Mouse (Mus musculus) forebrain, embryonic 13.5 days (tissue): Measurements from ENCODE around the gene Frzb. TPM values are rescaled to one million over a fixed set of nuclear protein-coding genes. Genes with fewer than 3 reads are reported as not detected.
"Not testable (repeated sequence)": the region's sequence is repeated elsewhere in the genome, so short reads cannot be mapped to it uniquely, and the experiment has no call there.

Experiments used
- ATAC-seq: fragments of 200-750 bp; cut with Nextera tagmentation; 2 replicates; pipeline ENCODE4 v1.8.0; 2017
- H3K27ac ChIP-seq: fragments of 300-500 bp; sonication (generic); 2 replicates; pipeline ENCODE4 v1.5.1; 2015; ENCODE audit warnings: inconsistent platforms, mild to moderate bottlenecking, moderate library complexity
- H3K27me3 ChIP-seq: fragments of 300-500 bp; sonication (generic); 2 replicates; pipeline ENCODE4 v1.6.1; 2015; ENCODE audit warnings: mild to moderate bottlenecking, inconsistent platforms
- H3K36me3 ChIP-seq: fragments of 300-500 bp; sonication (generic); 2 replicates; pipeline ENCODE4 v1.6.1; 2015; ENCODE audit warnings: mild to moderate bottlenecking, inconsistent platforms; ENCODE audit not compliant: poor library complexity, severe bottlenecking
- H3K4me1 ChIP-seq: fragments of 300-500 bp; sonication (generic); 2 replicates; pipeline ENCODE4 v1.6.1; 2015; ENCODE audit warnings: inconsistent platforms
- H3K4me2 ChIP-seq: fragments of 300-500 bp; sonication (generic); 2 replicates; pipeline ENCODE4 v1.6.1; 2015; ENCODE audit warnings: inconsistent platforms, mild to moderate bottlenecking, moderate library complexity
- H3K4me3 ChIP-seq: fragments of 300-500 bp; sonication (generic); 2 replicates; pipeline ENCODE4 v1.5.1; 2015; ENCODE audit warnings: mild to moderate bottlenecking, inconsistent platforms
- H3K9ac ChIP-seq: fragments of 300-500 bp; sonication (generic); 2 replicates; pipeline ENCODE4 v1.6.1; 2015; ENCODE audit warnings: mild to moderate bottlenecking, inconsistent platforms
- H3K9me3 ChIP-seq: fragments of 300-500 bp; sonication (generic); replicated peaks from 2 replicates; pipeline ENCODE4 v1.6.1; 2016; ENCODE audit warnings: inconsistent platforms
- WGBS: fragments of 180-500 bp; shearing (Covaris S2); methylation state at CpG from one replicate; pipeline ENCODE4 v1.1.7; 2015; 5-methylcytosine and 5-hydroxymethylcytosine counted together
- polyA plus RNA-seq: library from polyadenylated mRNA; unstranded; fragments of >200 nt; fragmentation: Nextera tagmentation; extraction: Ambion mirVana; gene quantifications from 2 replicates; pipeline ENCODE4 v1.2.1, GENCODE M21; 2015

The Frzb gene
- polyA plus RNA-seq: 4.0 and 6.9 TPM in 2 replicates

DNA sequence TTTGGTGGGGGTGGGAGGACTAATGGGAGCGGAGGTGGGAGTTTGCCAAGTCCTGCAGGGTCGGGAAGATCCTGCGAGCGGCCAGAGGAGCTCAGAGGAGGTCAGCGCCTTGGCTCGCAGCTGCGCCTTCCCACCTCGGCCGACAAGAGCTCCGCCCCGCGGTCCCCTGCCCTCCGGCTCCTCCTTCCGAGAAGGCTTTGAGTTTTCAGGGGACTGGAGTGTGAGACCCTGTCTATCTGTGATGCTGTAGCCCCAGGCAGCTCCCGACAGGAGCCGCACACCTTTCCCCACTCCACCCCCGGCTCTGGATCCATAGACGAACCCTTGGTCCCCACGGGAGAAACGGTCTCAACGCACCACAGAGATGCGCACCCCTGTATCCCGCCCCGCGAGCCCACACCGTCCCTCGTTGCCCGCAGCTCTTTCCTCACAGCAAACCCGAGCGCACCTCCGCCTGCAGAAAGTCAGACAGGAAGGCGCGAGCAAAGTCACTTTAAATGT, at the start of gene Frzb:
TSS of gene Frzb (minus strand) at position 335 of the 501 bp plus-strand sequence.
- H3K9ac ChIP-seq: peak within 1 kb of the TSS; percentile 73
- no peaks in the 10 kb centered on the region; the same call in 1 of the 2 replicates for H3K9me3 ChIP-seq
- WGBS: under 1% methylated on average over 33 of the region's 33 CpGs
- H3K27ac ChIP-seq: no peak within 1 kb of the TSS
- peak within 1 kb of the TSS; percentile 52 for H3K4me3 ChIP-seq
- H3K4me2 ChIP-seq: peak within 1 kb of the TSS; percentile 99
- peak; percentile 72 for ATAC-seq
- peaks cover 34% of the 10 kb centered on the region for H3K27me3 ChIP-seq
- no peaks in the 10 kb centered on the region for H3K36me3 ChIP-seq
- peaks cover 22% of the 10 kb centered on the region for H3K4me1 ChIP-seq

- H3K4me3 ChIP-seq, H3K27me3 ChIP-seq, H3K4me2 ChIP-seq, H3K9ac ChIP-seq, H3K4me1 ChIP-seq, H3K9me3 ChIP-seq, H3K36me3 ChIP-seq, H3K27ac ChIP-seq: not testable (repeated sequence)
- ATAC-seq: 0 out of 2 replicates have a peak, but pooled peaks have one; percentile 48
- WGBS: 41% methylated on average over 7 of the region's 7 CpGs
Measured at GRCm38 (mm10) chr2:80495304-80495703, 47.9 kb upstream of the Frzb start.

- Histone ChIP-seq H3K4me2 (no peak overlapping the region), H3K9ac (no peak overlapping the region), H3K27me3 (no peaks in the 10 kb centered on the region), H3K4me3 (no peak overlapping the region), H3K36me3 (no peaks in the 10 kb centered on the region), H3K4me1 (no peaks in the 10 kb centered on the region), H3K27ac (no peak overlapping the region), H3K9me3 (no peaks in the 10 kb centered on the region)
- WGBS: 79% methylated on average over 5 of the region's 5 CpGs
- ATAC-seq: no peak
Measured at GRCm38 (mm10) chr2:80486851-80487250, 39.4 kb upstream of the Frzb start.

DNA sequence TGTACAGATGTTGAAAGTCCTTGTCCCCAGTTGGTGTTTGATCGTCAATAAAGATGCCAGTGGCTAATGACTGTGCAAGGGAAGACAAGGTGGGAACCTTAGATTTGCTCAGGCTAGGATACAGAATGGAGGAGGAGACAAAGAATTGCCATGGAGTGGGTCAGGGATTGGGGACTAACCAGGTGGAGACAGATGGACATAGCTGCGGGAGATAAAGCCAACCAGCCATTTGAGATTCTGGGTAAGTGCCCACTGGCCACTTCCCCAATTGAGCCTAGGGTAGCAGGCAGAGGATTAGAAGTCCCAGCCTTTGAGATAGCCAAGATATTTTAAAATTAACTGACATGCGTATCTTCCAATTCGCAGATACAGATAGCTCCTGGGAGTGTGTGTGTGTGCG, 37.5 kb upstream of the Frzb start:
- no peak overlapping the region for H3K4me2 ChIP-seq
- no peak for ATAC-seq
- no peaks in the 10 kb centered on the region for H3K9me3 ChIP-seq
- no peak overlapping the region for H3K27ac ChIP-seq
- no peaks in the 10 kb centered on the region for H3K36me3 ChIP-seq
- no peak overlapping the region for H3K4me3 ChIP-seq
- no peaks in the 10 kb centered on the region for H3K4me1 ChIP-seq
- no peak overlapping the region for H3K9ac ChIP-seq
- H3K27me3 ChIP-seq: no peaks in the 10 kb centered on the region
- 93% methylated on average over 5 of the region's 5 CpGs for WGBS

DNA sequence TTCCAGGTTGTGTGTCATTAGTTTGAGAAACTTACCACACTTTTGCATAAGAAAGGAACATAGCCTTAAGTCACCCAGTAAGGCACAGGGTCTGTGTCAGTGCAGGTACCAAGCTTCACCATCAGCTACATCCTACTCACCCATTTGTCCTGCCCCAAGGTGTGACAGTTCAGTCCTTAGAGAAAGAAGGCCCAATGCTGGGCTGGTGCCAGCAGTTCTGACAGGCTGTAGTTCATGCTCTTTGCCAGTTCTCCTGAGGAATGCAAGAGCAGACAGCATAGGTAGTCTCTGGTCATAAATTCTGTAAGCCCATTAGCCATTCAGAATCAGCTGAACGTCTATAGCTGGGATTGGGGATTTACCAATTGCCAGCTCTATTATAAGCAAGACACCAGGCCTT, 28.4 kb upstream of the Frzb start:
- WGBS: 64% methylated on average over 1 of the region's 1 CpGs
- Histone ChIP-seq H3K36me3 (no peaks in the 10 kb centered on the region), H3K4me2 (no peak overlapping the region), H3K27me3 (no peaks in the 10 kb centered on the region), H3K4me1 (no peaks in the 10 kb centered on the region), H3K9me3 (no peaks in the 10 kb centered on the region), H3K4me3 (no peak overlapping the region), H3K27ac (no peak overlapping the region), H3K9ac (no peak overlapping the region)
- ATAC-seq: no peak

- no peak for ATAC-seq
- H3K9me3 ChIP-seq: no peaks in the 10 kb centered on the region
- H3K4me2 ChIP-seq: no peak overlapping the region
- WGBS: 84% methylated on average over 5 of the region's 5 CpGs
- H3K9ac ChIP-seq: no peak overlapping the region
- H3K36me3 ChIP-seq: no peaks in the 10 kb centered on the region
- no peak overlapping the region for H3K27ac ChIP-seq
- no peaks in the 10 kb centered on the region for H3K4me1 ChIP-seq
- H3K4me3 ChIP-seq: no peak overlapping the region
- no peaks in the 10 kb centered on the region for H3K27me3 ChIP-seq
Measured at GRCm38 (mm10) chr2:80474247-80474796, 26.9 kb upstream of the Frzb start.

- Histone ChIP-seq H3K27me3 (no peaks in the 10 kb centered on the region), H3K4me1 (no peaks in the 10 kb centered on the region), H3K27ac (no peak overlapping the region), H3K9me3 (no peaks in the 10 kb centered on the region), H3K4me2 (no peak overlapping the region), H3K9ac (no peak overlapping the region), H3K36me3 (no peaks in the 10 kb centered on the region), H3K4me3 (no peak overlapping the region)
- WGBS: 86% methylated on average over 16 of the region's 16 CpGs
- no peak for ATAC-seq
Measured at GRCm38 (mm10) chr2:80465991-80466821, 18.8 kb upstream of the Frzb start.

DNA sequence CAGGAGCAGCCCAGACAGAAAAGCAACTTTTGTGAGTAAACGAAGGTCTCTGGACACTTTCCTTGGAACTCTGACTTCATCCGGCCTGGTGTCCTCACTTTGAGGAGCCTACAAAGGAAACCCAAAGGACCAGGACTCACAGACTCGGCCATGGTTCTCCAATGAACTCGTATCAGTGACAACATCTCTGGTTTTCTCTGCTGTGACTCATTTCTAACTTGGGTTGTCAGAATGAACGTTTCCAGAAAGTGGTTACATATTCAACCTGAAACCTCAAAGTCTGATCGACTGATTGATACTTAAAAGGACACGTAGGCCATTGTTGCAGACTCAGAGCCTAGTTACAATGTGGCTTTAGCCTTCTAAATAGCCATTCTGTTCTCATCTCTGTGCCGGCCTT, 14.4 kb upstream of the Frzb start:
- Histone ChIP-seq H3K27ac (no peak overlapping the region), H3K4me3 (no peak overlapping the region), H3K27me3 (0 out of 2 replicates have a peak, but pooled peaks cover 3% of the 10 kb centered on the region), H3K4me1 (no peaks in the 10 kb centered on the region), H3K9ac (no peak overlapping the region), H3K4me2 (no peak overlapping the region), H3K36me3 (no peaks in the 10 kb centered on the region), H3K9me3 (no peaks in the 10 kb centered on the region)
- ATAC-seq: no peak
- 70% methylated on average over 8 of the region's 8 CpGs for WGBS

- Histone ChIP-seq H3K9ac (peak overlapping the region; percentile 73), H3K9me3 (no peaks in the 10 kb centered on the region; the same call in 1 of the 2 replicates), H3K27ac (no peak overlapping the region), H3K27me3 (peaks cover 33% of the 10 kb centered on the region), H3K4me2 (peak overlapping the region; percentile 99), H3K36me3 (no peaks in the 10 kb centered on the region), H3K4me3 (peak overlapping the region; percentile 52), H3K4me1 (peaks cover 22% of the 10 kb centered on the region)
- under 1% methylated on average over 12 of the region's 12 CpGs for WGBS
- peak; percentile 55 for ATAC-seq
Measured at GRCm38 (mm10) chr2:80448231-80448630, 806 bp upstream of the Frzb start.

DNA sequence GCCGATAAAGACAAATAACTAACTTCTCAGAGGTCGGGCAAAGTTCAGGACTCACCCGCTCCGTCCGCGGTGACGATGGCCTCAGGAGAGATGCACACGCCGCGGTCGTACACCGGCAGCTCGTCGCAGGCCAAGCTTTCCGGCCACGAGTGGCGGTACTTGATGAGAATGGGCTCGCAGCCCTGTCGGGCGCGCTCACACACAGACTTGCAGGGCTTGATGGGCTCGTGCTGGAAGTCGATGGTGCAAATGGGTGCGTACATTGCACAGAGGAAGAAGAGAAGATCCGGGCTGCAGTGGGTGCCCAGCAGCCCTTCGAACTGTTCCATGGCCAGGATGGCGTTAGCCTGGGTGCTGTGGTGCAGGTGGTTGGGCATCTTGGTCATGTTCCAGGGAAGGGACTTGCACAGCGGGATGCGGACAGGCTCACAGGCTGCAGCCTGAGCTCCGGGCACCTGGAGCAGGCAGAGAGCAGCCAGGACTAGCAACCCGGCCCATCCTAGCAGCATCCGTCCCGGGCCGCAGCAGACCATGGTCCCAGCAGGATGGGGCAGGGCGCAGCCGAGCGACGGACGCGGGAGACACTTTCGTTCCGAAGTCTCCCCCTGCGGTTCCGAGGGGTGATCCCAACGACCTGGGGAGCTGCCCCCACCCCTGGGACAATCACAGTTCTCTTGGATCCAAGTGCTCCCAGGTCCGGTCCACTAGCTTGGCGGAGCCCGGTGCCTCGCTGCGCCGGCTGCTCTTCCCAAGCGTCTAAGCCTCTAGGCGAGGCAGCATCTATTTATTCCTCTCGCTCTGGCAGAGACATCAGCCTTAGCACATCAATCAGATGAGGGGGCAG, 895 bp downstream of the Frzb start:
- peaks cover 22% of the 10 kb centered on the region for H3K4me1 ChIP-seq
- no peaks in the 10 kb centered on the region; the same call in 1 of the 2 replicates for H3K9me3 ChIP-seq
- H3K36me3 ChIP-seq: no peaks in the 10 kb centered on the region
- peak overlapping the region; percentile 52 for H3K4me3 ChIP-seq
- H3K4me2 ChIP-seq: peak overlapping the region; percentile 99
- ATAC-seq: peak; percentile 77
- H3K9ac ChIP-seq: peak overlapping the region; percentile 73
- under 1% methylated on average over 53 of the region's 54 CpGs for WGBS
- H3K27me3 ChIP-seq: peaks cover 34% of the 10 kb centered on the region
- H3K27ac ChIP-seq: no peak overlapping the region

GRCm38 (mm10) chr2:80445926-80446307, 1.5 kb downstream of the Frzb start:
- H3K36me3 ChIP-seq: no peaks in the 10 kb centered on the region
- peaks cover 34% of the 10 kb centered on the region for H3K27me3 ChIP-seq
- peaks cover 22% of the 10 kb centered on the region for H3K4me1 ChIP-seq
- 3% methylated on average over 10 of the region's 10 CpGs for WGBS
- H3K9ac ChIP-seq: peak overlapping the region; percentile 73; the same call in 1 of the 2 replicates
- peak overlapping the region; percentile 52 for H3K4me3 ChIP-seq
- ATAC-seq: no peak
- H3K4me2 ChIP-seq: peak overlapping the region; percentile 99
- no peaks in the 10 kb centered on the region; the same call in 1 of the 2 replicates for H3K9me3 ChIP-seq
- H3K27ac ChIP-seq: no peak overlapping the region
